Mouse (Mus musculus): ENCODE results near the gene Slc37a3.

DNA sequence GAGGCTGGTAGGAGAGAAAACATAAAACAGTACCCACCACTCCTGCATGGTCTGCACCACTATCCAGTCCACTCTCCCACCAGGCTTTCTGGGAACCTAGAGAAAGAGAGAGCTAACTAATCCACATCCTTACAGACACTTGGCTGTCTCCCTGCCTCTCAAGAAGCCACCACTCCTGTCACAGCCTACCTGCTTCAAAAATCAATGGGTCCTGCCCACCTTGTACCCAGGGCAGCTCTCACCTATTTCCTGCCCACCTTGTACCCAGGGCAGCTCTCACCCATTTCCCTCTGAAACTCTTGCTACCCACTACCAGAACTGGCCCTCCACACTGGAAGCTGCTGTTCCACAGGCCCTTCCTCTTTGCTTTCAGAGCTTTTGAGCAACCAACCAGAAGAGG, 5.4 kb downstream of the Slc37a3 start:
- TF ChIP-seq CTCF (IDR thresholded peaks at IDR 0.05; ENCODE audit: insufficient read depth, low read depth, low read length): no peak
- TF ChIP-seq POLR2A (IDR thresholded peaks at IDR 0.05; ENCODE audit: insufficient read depth, low read depth, low read length): no peak
